Mouse (Mus musculus) intestine, embryonic 15.5 days (tissue): Measurements from ENCODE around the gene Asb5. TPM values are rescaled to one million over a fixed set of nuclear protein-coding genes. Genes with fewer than 3 reads are reported as not detected.
"Not testable (repeated sequence)": the region's sequence is repeated elsewhere in the genome, so short reads cannot be mapped to it uniquely, and the experiment has no call there.

ENCODE experiments used
- ATAC-seq: fragments of 200-750 bp; cut with Nextera tagmentation; 2 replicates; pipeline ENCODE4 v1.8.0; 2017; ENCODE audit warnings: moderate TSS enrichment, moderate library complexity
- H3K27ac ChIP-seq: fragments of 300-500 bp; sonication (generic); 2 replicates; pipeline ENCODE4 v1.5.1; 2015; ENCODE audit warnings: mild to moderate bottlenecking, inconsistent platforms
- H3K27me3 ChIP-seq: fragments of 300-500 bp; sonication (generic); replicated peaks from 2 replicates; pipeline ENCODE4 v1.6.1; 2015; ENCODE audit warnings: inconsistent platforms
- H3K36me3 ChIP-seq: fragments of 300-500 bp; sonication (generic); 2 replicates; pipeline ENCODE4 v1.6.1; 2015; ENCODE audit warnings: inconsistent platforms
- H3K4me1 ChIP-seq: fragments of 300-500 bp; sonication (generic); replicated peaks from 2 replicates; pipeline ENCODE4 v1.6.1; 2015; ENCODE audit warnings: inconsistent platforms
- H3K4me2 ChIP-seq: fragments of 300-500 bp; sonication (generic); replicated peaks from 2 replicates; pipeline ENCODE4 v1.6.1; 2015; ENCODE audit warnings: mild to moderate bottlenecking, inconsistent platforms
- H3K4me3 ChIP-seq: fragments of 300-500 bp; sonication (generic); replicated peaks from 2 replicates; pipeline ENCODE4 v1.5.1; 2015; ENCODE audit warnings: inconsistent platforms
- H3K9ac ChIP-seq: fragments of 300-500 bp; sonication (generic); 2 replicates; pipeline ENCODE4 v1.6.1; 2015; ENCODE audit warnings: inconsistent platforms
- H3K9me3 ChIP-seq: fragments of 300-500 bp; sonication (generic); 2 replicates; pipeline ENCODE4 v1.6.1; 2016; ENCODE audit warnings: inconsistent platforms
- WGBS: fragments of 180-500 bp; shearing (Covaris S2); methylation state at CpG from one replicate; pipeline ENCODE4 v1.1.7; 2015; 5-methylcytosine and 5-hydroxymethylcytosine counted together
- polyA plus RNA-seq: library from polyadenylated mRNA; unstranded; fragments of >200 nt; fragmentation: Nextera tagmentation; extraction: Ambion mirVana; gene quantifications from 2 replicates; pipeline ENCODE4 v1.2.1, GENCODE M21; 2015

Gene Asb5
- polyA plus RNA-seq, 1 experiment from 2014 or later, result 3.1 TPM

DNA sequence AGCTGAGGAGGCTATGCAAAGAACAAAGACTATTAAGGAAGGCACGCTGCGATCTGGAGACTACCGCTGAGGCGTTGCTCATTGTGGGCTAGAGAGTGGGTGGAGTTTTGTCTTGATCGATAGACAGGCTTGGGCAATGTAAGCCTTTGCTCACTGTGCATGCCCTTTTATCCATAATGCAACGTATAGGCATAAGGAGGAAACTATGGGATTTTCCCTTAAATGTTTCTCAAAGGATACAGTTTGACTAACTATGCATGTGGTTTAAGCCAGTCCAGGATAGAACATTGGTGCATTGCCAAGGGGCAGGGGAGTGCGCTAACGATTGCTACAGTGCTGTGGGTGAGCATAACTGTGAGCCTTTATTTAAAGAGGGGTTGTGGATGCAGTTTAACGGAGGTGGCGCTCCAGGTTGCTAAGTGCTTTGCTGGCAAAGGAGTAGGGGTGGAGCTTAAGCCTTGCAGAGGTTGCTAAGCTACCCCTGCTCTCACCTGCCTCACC is 20.1 kb upstream of the Asb5 start:
- Histone ChIP-seq H3K27me3 (no peaks in the 10 kb centered on the region), H3K9ac (no peak overlapping the region), H3K4me3 (0 out of 2 replicates have a peak overlapping the region, but pooled peaks have one; percentile 12), H3K4me2 (peak overlapping the region; percentile 48), H3K27ac (no peak overlapping the region), H3K36me3 (no peaks in the 10 kb centered on the region), H3K9me3 (no peaks in the 10 kb centered on the region), H3K4me1 (no peaks in the 10 kb centered on the region)
- 5% methylated on average over 10 of the region's 10 CpGs for WGBS
- ATAC-seq, result peak; percentile 75

DNA sequence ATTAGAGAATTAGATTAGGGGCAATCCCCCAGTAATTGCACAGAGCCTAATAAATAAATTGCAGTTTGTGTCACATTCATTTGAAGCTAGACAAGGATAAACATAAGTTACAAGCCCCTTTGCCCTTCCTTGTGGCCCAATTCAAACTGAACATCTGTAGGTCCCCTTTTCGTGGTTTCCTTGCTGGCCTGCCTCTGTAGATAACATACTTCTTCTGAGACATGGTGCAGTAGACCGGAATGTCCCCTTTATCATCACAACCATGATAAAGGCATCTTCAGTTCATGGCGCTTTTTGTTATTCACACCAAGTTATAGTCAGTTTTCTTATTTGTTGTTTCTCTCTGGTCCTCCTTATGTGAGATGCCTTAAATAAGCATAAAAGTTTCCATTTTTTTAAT is 17.6 kb upstream of the Asb5 start:
- H3K27me3 ChIP-seq, result no peaks in the 10 kb centered on the region
- no peak overlapping the region for H3K4me2 ChIP-seq
- WGBS, result 84% methylated on average over 3 of the region's 3 CpGs
- H3K9ac ChIP-seq, result no peak overlapping the region
- no peaks in the 10 kb centered on the region for H3K4me1 ChIP-seq
- H3K9me3 ChIP-seq, result no peaks in the 10 kb centered on the region
- no peak overlapping the region for H3K27ac ChIP-seq
- no peak for ATAC-seq
- H3K36me3 ChIP-seq, result no peaks in the 10 kb centered on the region
- H3K4me3 ChIP-seq, result no peak overlapping the region

DNA sequence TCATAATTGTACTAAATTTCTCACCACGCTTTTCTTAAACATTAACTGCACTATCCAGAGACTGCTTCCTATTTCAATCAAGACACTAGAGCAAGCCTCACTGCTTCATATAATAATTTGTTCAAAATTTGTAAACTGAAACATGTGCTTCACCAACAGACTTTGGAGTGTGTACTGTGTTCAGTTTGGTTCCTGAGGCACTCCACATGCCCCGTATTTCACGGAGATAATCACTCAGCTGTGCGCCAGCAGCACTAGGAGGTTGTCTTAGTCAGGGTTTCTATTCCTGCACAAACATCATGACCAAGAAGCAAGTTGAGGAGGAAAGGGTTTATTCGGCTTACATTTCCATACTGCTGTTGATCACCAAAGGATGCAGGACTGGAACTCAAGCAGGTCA is 17.2 kb upstream of the Asb5 start:
- not testable (repeated sequence) for H3K4me1 ChIP-seq, H3K4me2 ChIP-seq, ATAC-seq, H3K27me3 ChIP-seq, H3K27ac ChIP-seq, H3K9ac ChIP-seq, H3K36me3 ChIP-seq, H3K9me3 ChIP-seq, H3K4me3 ChIP-seq
- 89% methylated on average over 5 of the region's 5 CpGs for WGBS

DNA sequence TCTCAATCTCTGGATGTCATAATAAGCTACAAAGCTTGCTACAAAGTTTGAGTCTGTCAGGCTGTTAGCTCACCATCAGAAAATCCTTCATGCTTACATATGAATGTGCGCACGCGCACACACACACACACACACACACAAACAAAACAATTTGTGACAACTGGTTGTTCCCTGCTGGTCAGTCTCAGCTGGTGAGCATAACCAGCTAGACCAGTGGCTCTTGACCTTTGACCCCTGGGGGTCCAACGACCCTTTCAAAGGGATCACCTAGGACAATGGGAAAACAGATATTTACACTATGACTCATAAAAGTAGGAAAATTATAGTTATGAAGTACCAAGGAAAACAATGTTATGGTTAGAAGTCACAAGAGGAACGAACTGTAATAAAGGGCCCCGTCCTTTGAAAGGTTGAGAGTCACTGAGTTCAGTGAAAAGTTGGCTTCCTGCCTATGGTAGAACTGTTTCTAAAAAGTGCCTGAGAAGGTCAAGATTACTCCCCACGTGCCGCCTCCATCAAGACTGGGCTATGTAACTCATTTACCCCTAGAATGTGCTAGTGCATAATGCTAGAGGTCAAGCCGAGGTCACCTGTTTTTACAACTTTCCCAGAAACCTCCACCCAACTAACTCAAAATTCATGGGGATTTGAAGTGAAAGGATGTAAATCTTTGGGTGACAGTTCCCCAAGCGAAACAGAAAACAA is 10.5 kb upstream of the Asb5 start:
- H3K4me3 ChIP-seq, result no peak overlapping the region
- no peaks in the 10 kb centered on the region for H3K27me3 ChIP-seq
- no peaks in the 10 kb centered on the region for H3K4me1 ChIP-seq
- H3K9ac ChIP-seq, result no peak overlapping the region
- H3K27ac ChIP-seq, result no peak overlapping the region
- no peaks in the 10 kb centered on the region for H3K9me3 ChIP-seq
- no peak overlapping the region for H3K4me2 ChIP-seq
- 76% methylated on average over 10 of the region's 10 CpGs for WGBS
- no peaks in the 10 kb centered on the region for H3K36me3 ChIP-seq
- ATAC-seq, result no peak

DNA sequence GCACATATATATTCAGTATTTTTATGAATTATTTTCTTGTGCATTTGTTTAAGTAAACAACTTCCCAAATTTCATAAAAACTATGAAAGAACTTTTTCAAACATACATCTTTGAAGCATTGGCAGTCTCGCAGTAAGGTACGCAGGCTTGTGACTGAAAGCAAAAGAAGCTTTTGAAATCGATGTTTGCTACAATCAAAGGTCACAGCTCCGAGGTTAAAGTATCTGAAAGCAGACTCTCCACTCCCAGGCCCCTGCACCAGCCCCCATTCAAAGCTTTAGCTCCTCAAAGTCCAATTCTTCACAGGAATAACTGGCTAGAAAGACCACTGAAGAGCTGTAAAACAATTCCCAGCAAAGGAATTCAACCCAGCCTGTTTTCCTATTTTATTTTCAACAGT is 8.9 kb upstream of the Asb5 start:
- H3K9ac ChIP-seq, result no peak overlapping the region
- H3K36me3 ChIP-seq, result no peaks in the 10 kb centered on the region
- no peaks in the 10 kb centered on the region for H3K27me3 ChIP-seq
- no peak overlapping the region for H3K27ac ChIP-seq
- no peak for ATAC-seq
- 73% methylated on average over 4 of the region's 4 CpGs for WGBS
- no peak overlapping the region for H3K4me2 ChIP-seq
- no peaks in the 10 kb centered on the region for H3K9me3 ChIP-seq
- H3K4me3 ChIP-seq, result no peak overlapping the region
- H3K4me1 ChIP-seq, result no peaks in the 10 kb centered on the region

DNA sequence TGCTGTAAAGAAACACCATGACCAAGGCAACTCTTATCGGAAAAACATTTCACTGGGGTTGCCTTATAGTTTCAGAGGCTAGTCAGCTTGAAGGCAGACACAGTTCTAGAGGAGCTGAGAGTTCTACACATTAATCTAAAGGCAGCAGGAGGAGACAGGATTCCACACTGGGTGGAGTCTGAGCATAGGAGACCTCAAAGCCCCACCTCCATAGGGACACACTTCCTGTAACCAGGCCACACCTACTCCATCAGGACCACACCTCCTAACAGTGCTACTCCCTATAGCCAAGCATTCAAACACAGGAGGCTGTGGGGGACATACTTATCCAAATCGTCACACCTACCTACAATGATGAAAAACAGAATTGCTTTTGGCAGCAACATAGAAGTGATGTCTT is 3.8 kb upstream of the Asb5 start:
- H3K9me3 ChIP-seq, result no peaks in the 10 kb centered on the region
- H3K9ac ChIP-seq, result no peak overlapping the region
- ATAC-seq, result no peak
- H3K4me3 ChIP-seq, result no peak overlapping the region
- no peak overlapping the region for H3K4me2 ChIP-seq
- H3K27ac ChIP-seq, result no peak overlapping the region
- H3K36me3 ChIP-seq, result no peaks in the 10 kb centered on the region
- WGBS, result 78% methylated on average over 2 of the region's 2 CpGs
- no peaks in the 10 kb centered on the region for H3K27me3 ChIP-seq
- 0 out of 2 replicates have a peak, but pooled peaks cover 6% of the 10 kb centered on the region for H3K4me1 ChIP-seq

DNA sequence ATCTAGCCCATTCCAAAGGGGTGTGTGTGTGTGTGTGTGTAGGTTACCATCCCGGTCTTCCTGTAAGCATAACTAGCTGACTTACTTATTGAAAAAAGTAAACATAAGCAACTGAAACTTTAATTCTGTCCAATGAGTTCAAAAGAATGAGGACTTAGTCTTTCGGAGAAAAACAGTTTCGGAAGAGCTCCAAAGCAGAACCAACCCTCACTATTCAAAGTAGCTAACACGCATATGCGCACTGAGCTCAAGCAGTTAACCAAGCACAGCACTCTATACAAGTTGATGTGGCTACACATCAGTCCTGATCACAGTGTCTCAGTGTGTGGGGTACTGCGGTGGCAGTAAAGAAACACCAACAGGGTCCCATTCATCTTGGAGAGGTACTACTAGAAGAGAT is 2.7 kb upstream of the Asb5 start:
- 0 out of 2 replicates have a peak, but pooled peaks cover 6% of the 10 kb centered on the region for H3K4me1 ChIP-seq
- H3K27me3 ChIP-seq, result no peaks in the 10 kb centered on the region
- H3K9me3 ChIP-seq, result no peaks in the 10 kb centered on the region
- 94% methylated on average over 6 of the region's 6 CpGs for WGBS
- H3K36me3 ChIP-seq, result no peaks in the 10 kb centered on the region
- H3K27ac ChIP-seq, result no peak overlapping the region
- no peak overlapping the region for H3K9ac ChIP-seq
- no peak overlapping the region for H3K4me2 ChIP-seq
- no peak overlapping the region for H3K4me3 ChIP-seq
- no peak for ATAC-seq

DNA sequence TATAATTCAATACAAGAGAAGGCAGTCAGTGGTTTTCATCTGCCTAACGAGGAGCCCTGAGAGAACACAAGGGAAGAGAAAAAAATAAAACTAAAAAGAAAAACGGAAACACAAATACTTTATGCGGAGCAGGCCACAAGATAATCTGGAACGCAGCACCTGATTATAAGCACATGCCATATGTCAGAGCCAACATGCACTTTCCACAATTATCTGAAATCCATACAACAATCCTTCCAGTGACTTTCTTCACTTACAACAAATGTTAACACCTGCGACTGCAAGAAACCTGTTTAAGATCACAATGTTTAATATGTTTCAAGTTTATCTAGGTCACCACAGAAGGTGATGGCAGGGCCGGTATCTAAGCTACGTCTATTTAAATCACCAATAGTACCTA is 809 bp upstream of the Asb5 start:
- no peaks in the 10 kb centered on the region for H3K36me3 ChIP-seq
- no peaks in the 10 kb centered on the region for H3K27me3 ChIP-seq
- peak overlapping the region; percentile 82; the same call in 1 of the 2 replicates for H3K9ac ChIP-seq
- ATAC-seq, result no peak
- WGBS, result 21% methylated on average over 7 of the region's 7 CpGs
- peak overlapping the region; percentile 57 for H3K4me2 ChIP-seq
- peak overlapping the region; percentile 80 for H3K4me3 ChIP-seq
- H3K9me3 ChIP-seq, result no peaks in the 10 kb centered on the region
- 0 out of 2 replicates have a peak, but pooled peaks cover 6% of the 10 kb centered on the region for H3K4me1 ChIP-seq
- H3K27ac ChIP-seq, result no peak overlapping the region

DNA sequence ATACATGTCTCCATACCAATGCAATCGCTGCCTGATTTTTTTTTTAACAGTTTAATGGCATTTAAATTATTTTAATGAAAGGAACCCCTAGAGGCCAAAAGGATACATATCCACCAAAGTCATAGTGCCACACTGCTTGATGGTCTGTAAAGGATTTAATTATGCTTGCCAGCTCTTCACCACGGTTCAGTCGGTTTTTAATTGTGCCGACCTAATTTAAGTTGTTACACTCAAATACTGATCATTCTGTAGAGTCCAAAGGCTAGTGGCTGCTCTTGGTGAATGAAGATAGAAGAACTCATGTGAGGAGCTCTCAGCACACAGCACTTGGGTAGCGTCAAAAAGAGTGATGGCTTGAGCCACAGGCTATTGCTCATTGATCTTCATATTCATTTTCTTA is 5.8 kb downstream of the Asb5 start:
- 89% methylated on average over 5 of the region's 5 CpGs for WGBS
- H3K9me3 ChIP-seq, result no peaks in the 10 kb centered on the region
- no peaks in the 10 kb centered on the region for H3K36me3 ChIP-seq
- H3K4me2 ChIP-seq, result no peak overlapping the region
- ATAC-seq, result no peak
- H3K27me3 ChIP-seq, result no peaks in the 10 kb centered on the region
- no peak overlapping the region for H3K27ac ChIP-seq
- no peak overlapping the region for H3K9ac ChIP-seq
- no peaks in the 10 kb centered on the region for H3K4me1 ChIP-seq
- no peak overlapping the region for H3K4me3 ChIP-seq

DNA sequence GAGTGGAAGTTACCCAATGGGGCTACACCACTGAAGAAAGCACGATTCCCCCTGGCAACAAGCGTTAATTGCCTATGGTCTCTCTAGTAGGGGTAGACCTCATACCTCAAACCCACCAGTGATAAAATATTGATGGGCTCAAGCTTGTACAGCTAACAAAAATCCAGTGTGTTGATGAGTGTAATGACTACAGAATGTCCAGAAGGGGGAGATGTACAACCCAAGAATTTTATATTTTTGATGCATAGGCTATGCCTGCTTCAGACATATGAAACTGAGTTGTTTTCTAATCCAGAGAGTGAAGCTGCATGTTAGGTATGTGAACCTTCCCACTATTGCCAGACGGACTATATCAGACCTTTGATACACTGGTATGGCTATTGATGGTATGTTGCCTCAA is 7.9 kb downstream of the Asb5 start:
- H3K9me3 ChIP-seq, result no peaks in the 10 kb centered on the region
- H3K4me1 ChIP-seq, result no peaks in the 10 kb centered on the region
- H3K4me3 ChIP-seq, result no peak overlapping the region
- no peak overlapping the region for H3K27ac ChIP-seq
- no peaks in the 10 kb centered on the region for H3K36me3 ChIP-seq
- no peak for ATAC-seq
- H3K4me2 ChIP-seq, result no peak overlapping the region
- 95% methylated on average over 3 of the region's 3 CpGs for WGBS
- no peak overlapping the region for H3K9ac ChIP-seq
- H3K27me3 ChIP-seq, result no peaks in the 10 kb centered on the region

DNA sequence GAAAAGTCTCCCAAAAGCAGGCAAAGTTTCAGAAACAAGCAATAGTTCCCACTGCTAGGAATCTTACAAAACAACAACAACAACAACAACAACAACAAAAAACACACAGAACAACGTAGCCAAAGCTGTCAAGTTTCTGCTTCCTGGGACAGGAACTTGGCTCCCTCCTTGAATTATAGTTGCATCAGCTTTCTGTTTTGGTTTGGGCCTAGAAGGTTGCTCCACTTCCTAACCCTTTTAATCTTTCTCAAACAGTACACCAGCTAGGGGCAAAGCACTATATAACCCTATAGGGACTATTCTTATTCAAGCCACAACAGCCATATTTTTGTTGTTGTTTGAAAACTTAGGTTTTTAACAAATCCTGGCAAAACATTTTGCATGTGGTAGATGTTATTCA is 12.0 kb downstream of the Asb5 start:
- Histone ChIP-seq H3K9ac (no peak overlapping the region), H3K27me3 (no peaks in the 10 kb centered on the region), H3K36me3 (no peaks in the 10 kb centered on the region), H3K4me1 (no peaks in the 10 kb centered on the region), H3K9me3 (no peaks in the 10 kb centered on the region), H3K4me2 (no peak overlapping the region), H3K27ac (no peak overlapping the region), H3K4me3 (no peak overlapping the region)
- 73% methylated on average over 1 of the region's 1 CpGs for WGBS
- ATAC-seq, result no peak

DNA sequence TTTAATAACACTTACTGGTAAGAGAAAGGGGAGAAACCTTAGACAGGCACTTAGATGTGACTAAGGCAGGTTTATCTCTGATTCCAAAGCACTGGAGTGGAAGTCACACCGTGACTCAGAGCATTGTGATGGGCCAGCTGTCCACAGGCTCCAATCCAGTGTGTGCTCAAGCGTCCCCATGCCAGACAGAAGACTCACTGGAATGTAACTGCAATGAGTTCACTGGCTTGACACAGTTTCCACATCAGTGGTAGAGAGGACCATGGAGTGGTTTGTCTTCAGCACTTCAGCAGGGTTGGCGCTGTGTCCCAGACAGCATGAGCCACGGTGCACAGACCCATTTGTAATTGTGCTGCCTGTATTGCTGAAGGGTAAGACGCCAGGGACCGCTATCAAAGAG is 19.0 kb downstream of the Asb5 start:
- ATAC-seq, result no peak

DNA sequence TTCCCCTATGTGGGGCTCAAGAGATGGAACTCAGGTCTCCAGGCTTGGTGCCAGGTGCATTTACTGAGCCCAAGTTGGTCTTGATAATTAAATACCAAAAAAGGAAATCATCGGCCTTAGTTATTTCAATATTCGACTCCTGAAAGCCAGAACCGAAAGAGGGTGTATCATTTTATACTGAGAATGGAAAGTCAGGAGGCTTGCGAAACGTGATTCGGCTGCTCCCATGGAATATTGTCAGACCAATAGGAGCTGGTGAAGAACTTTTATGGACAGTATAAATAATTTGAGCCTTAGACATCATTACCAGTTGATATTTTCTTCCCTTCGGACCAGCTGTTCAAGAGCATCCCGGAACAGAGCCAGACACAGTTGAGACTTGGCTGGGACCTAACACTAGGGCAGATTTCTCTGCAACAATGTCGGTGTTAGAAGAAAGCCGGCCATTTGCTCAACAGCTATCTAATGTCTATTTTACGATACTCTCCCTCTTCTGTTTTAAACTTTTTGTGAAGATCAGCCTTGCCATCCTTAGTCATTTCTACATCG is 20.7 kb downstream of the Asb5 start:
- H3K4me1 ChIP-seq, result no peaks in the 10 kb centered on the region
- H3K9ac ChIP-seq, result no peak overlapping the region
- no peaks in the 10 kb centered on the region for H3K27me3 ChIP-seq
- no peak overlapping the region for H3K4me2 ChIP-seq
- H3K27ac ChIP-seq, result no peak overlapping the region
- ATAC-seq, result no peak
- H3K4me3 ChIP-seq, result no peak overlapping the region
- no peaks in the 10 kb centered on the region for H3K36me3 ChIP-seq
- no peaks in the 10 kb centered on the region for H3K9me3 ChIP-seq
- WGBS, result 86% methylated on average over 12 of the region's 12 CpGs

More for the DNA sequence above, 19.0 kb downstream of the Asb5 start:
- Histone ChIP-seq H3K4me1 (no peaks in the 10 kb centered on the region), H3K9me3 (no peaks in the 10 kb centered on the region), H3K36me3 (no peaks in the 10 kb centered on the region), H3K9ac (no peak overlapping the region), H3K4me2 (no peak overlapping the region), H3K27me3 (no peaks in the 10 kb centered on the region), H3K4me3 (no peak overlapping the region), H3K27ac (no peak overlapping the region)
- 84% methylated on average over 6 of the region's 6 CpGs for WGBS
